Mouse (Mus musculus): Measurements from ENCODE around the gene Abcg2.

GRCm38 (mm10) chr6:58735090-58735489 lies 150.8 kb downstream of the Abcg2 start:
- TF ChIP-seq CTCF (IDR thresholded peaks at IDR 0.05; ENCODE audit: low read depth, low read length) (no peak), POLR2A (IDR thresholded peaks at IDR 0.05; ENCODE audit: borderline replicate concordance, low read depth, low read length) (no peak)

Measured in bone marrow macrophage, adult 2 months (primary cell).